Mouse (Mus musculus): ENCODE measurements around the gene Phf13. TPM values are rescaled to one million over a fixed set of nuclear protein-coding genes. Genes with fewer than 3 reads are reported as not detected.
"Not testable (repeated sequence)": the region's sequence is repeated elsewhere in the genome, so short reads cannot be mapped to it uniquely, and the experiment has no call there.

Gene Phf13
- 31.2 and 32.1 TPM in 2 replicates for polyA plus RNA-seq (2015; fragmentation: Nextera tagmentation; extraction: Ambion mirVana)

GRCm38 (mm10) chr4:151996173-151996950 is at the start of gene Phf13:
Phf13 (minus strand) TSS chr4:151996258.
- peak within 1 kb of the TSS; percentile 97 for H3K9ac ChIP-seq
- peak within 1 kb of the TSS; percentile 98 for H3K4me3 ChIP-seq (replicated peaks)
- peak within 1 kb of the TSS; percentile 92 for H3K27ac ChIP-seq
- H3K4me1 ChIP-seq = peaks cover 32% of the 10 kb centered on the region
- peak within 1 kb of the TSS; percentile 88 for H3K4me2 ChIP-seq
- ATAC-seq (replicated peaks; ENCODE audit: low FRiP score) = peak; percentile 97
- H3K36me3 ChIP-seq = peaks cover 24% of the 10 kb centered on the region
- H3K27me3 ChIP-seq = no peaks in the 10 kb centered on the region
- no peaks in the 10 kb centered on the region for H3K9me3 ChIP-seq (replicated peaks)
- WGBS = under 1% methylated on average over 86 of the region's 94 CpGs

GRCm38 (mm10) chr4:152044609-152045008 is 48.6 kb upstream of the Phf13 start:
- ATAC-seq (replicated peaks; ENCODE audit: low FRiP score) = no peak
- 68% methylated on average over 6 of the region's 6 CpGs for WGBS
- Histone ChIP-seq H3K27me3 (no peaks in the 10 kb centered on the region), H3K27ac (no peak overlapping the region), H3K9me3 (replicated peaks) (no peaks in the 10 kb centered on the region), H3K4me2 (no peak overlapping the region), H3K4me3 (replicated peaks) (no peak overlapping the region), H3K9ac (no peak overlapping the region), H3K4me1 (peaks cover 32% of the 10 kb centered on the region), H3K36me3 (peaks cover 86% of the 10 kb centered on the region)

DNA sequence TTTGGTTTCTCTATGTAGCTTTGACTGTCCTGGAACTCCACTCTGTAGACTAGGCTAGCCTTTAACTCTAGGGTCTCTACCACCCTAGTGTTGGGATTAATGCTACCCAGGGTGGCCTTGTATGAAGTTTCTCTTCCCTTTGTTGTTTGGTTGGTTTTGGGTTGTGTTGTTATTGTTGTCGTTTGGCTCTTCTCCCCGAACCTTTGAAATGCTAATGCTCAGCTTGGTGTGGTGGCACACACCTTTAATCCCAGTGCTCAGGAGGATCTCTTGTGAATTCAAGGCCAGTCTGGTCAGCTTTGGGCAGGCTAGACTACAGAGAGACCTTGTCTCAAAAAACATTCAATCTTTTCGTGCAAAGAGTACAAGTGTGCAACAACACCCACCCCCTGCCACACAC is 47.1 kb upstream of the Phf13 start:
- WGBS = 82% methylated on average over 3 of the region's 3 CpGs
- Histone ChIP-seq H3K9ac (no peak overlapping the region), H3K36me3 (peaks cover 73% of the 10 kb centered on the region)

GRCm38 (mm10) chr4:152041924-152042641 is 46.0 kb upstream of the Phf13 start:
- 70% methylated on average over 22 of the region's 22 CpGs for WGBS
- H3K36me3 ChIP-seq = peaks cover 62% of the 10 kb centered on the region

More for the DNA sequence above, 47.1 kb upstream of the Phf13 start:
- no peak for ATAC-seq (replicated peaks; ENCODE audit: low FRiP score)
- H3K4me3 ChIP-seq (replicated peaks) = no peak overlapping the region
- no peak overlapping the region for H3K4me2 ChIP-seq
- H3K4me1 ChIP-seq = peaks cover 41% of the 10 kb centered on the region
- no peaks in the 10 kb centered on the region for H3K9me3 ChIP-seq (replicated peaks)
- no peak overlapping the region for H3K27ac ChIP-seq
- no peaks in the 10 kb centered on the region for H3K27me3 ChIP-seq

GRCm38 (mm10) chr4:152039831-152040310 is 43.8 kb upstream of the Phf13 start:
- no peak for ATAC-seq (replicated peaks; ENCODE audit: low FRiP score)
- peak overlapping the region; percentile 51; the same call in 1 of the 2 replicates for H3K27ac ChIP-seq
- H3K9ac ChIP-seq = peak overlapping the region; percentile 97
- peak overlapping the region; percentile 90 for H3K4me2 ChIP-seq
- H3K4me1 ChIP-seq = peaks cover 42% of the 10 kb centered on the region
- no peaks in the 10 kb centered on the region for H3K27me3 ChIP-seq
- peak overlapping the region; percentile 100 for H3K4me3 ChIP-seq (replicated peaks)
- 4% methylated on average over 25 of the region's 25 CpGs for WGBS
- H3K9me3 ChIP-seq (replicated peaks) = no peaks in the 10 kb centered on the region
- peaks cover 40% of the 10 kb centered on the region for H3K36me3 ChIP-seq

More at GRCm38 (mm10) chr4:152041924-152042641, 46.0 kb upstream of the Phf13 start:
- no peak overlapping the region for H3K9ac ChIP-seq
- H3K27me3 ChIP-seq = no peaks in the 10 kb centered on the region
- no peak overlapping the region for H3K4me3 ChIP-seq (replicated peaks)
- H3K4me1 ChIP-seq = peaks cover 42% of the 10 kb centered on the region
- H3K4me2 ChIP-seq = peak overlapping the region; percentile 10
- no peak; the same call in 1 of the 2 replicates for ATAC-seq (replicated peaks; ENCODE audit: low FRiP score)
- peak overlapping the region; percentile 34 for H3K27ac ChIP-seq
- H3K9me3 ChIP-seq (replicated peaks) = no peaks in the 10 kb centered on the region

DNA sequence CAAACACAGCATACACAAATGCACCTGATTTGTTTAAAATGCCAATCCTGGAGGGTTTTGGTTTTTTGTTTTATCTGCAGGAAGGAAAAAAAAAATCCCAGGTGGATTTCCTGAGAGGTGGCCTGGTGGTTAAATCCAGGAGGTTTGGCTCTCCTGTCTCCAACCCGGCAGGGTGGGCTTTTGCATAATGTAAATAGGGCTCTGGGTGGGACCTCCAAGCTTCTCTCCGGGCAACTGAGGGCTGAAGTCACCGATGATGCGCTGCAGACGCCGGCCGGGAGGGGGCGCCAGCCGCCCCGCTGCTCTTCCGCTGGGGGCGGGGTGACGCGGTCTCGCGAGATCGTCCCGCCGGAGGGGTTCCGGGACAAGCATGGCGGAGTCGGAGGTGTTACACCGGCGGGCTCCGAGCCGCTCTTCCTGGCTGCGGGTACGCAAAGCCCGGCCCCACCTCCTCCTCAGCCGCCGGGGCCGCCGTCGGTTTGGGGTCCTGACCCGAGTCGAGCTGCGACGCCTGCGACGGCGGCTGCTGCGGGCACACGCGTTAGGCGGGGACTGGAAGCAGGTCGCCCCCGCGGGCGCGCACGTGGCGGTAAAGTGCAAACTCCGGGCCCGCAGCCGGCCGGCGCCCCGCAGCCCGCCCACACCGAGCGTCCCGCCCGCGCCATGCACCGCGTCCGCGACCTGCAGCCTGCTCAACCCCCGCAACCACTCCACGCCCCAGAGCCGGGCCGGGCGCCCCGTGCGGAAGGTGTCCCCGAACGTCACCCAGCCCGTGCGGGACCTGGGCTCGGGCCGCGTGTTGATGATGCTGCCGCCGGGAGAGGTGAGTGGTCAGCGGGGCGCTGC is 43.1 kb upstream of the Phf13 start, which contains the start of gene Nol9:
Gene Nol9 (plus strand): TSS at position 337 of the 846 bp plus-strand sequence.
- peak; percentile 85 for ATAC-seq (replicated peaks; ENCODE audit: low FRiP score)
- Histone ChIP-seq H3K4me3 (replicated peaks) (peak within 1 kb of the TSS; percentile 100), H3K27me3 (no peaks in the 10 kb centered on the region), H3K9me3 (replicated peaks) (no peaks in the 10 kb centered on the region), H3K9ac (peak within 1 kb of the TSS; percentile 97), H3K27ac (peak within 1 kb of the TSS; percentile 51), H3K4me2 (peak within 1 kb of the TSS; percentile 90), H3K4me1 (peaks cover 42% of the 10 kb centered on the region), H3K36me3 (peaks cover 33% of the 10 kb centered on the region)
- under 1% methylated on average over 83 of the region's 86 CpGs for WGBS

- WGBS = 45% methylated on average over 10 of the region's 10 CpGs
- H3K27me3 ChIP-seq = no peaks in the 10 kb centered on the region
- H3K4me2 ChIP-seq = peak within 1 kb of the TSS; percentile 90
- peaks cover 40% of the 10 kb centered on the region for H3K4me1 ChIP-seq
- peak within 1 kb of the TSS; percentile 97 for H3K9ac ChIP-seq
- no peaks in the 10 kb centered on the region for H3K9me3 ChIP-seq (replicated peaks)
- no peak for ATAC-seq (replicated peaks; ENCODE audit: low FRiP score)
- H3K4me3 ChIP-seq (replicated peaks) = peak within 1 kb of the TSS; percentile 100
- H3K36me3 ChIP-seq = peaks cover 25% of the 10 kb centered on the region
- peak within 1 kb of the TSS; percentile 51 for H3K27ac ChIP-seq
Observed at GRCm38 (mm10) chr4:152038225-152038984, 42.3 kb upstream of the Phf13 start, which contains the start of gene Tas1r1. Tas1r1 (minus strand) TSS chr4:152038568.

DNA sequence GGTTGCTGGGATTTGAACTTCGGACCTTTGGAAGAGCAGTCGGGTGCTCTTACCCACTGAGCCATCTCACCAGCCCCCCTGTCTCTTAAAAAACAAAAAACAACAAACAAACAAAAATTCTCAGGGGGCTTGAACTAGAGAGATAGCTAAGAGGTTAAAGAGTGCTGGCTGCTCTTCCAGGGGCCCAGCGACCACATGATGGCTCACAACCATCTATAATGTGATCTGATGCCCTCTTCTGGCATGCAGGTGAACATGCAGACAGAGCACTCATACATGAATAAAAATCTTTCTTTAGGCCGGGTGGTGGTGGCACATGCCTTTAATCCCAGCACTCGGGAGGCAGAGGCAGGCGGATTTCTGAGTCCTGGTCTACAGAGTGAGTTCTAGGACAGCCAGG is 40.4 kb upstream of the Phf13 start:
- WGBS = 89% methylated on average over 6 of the region's 6 CpGs

DNA sequence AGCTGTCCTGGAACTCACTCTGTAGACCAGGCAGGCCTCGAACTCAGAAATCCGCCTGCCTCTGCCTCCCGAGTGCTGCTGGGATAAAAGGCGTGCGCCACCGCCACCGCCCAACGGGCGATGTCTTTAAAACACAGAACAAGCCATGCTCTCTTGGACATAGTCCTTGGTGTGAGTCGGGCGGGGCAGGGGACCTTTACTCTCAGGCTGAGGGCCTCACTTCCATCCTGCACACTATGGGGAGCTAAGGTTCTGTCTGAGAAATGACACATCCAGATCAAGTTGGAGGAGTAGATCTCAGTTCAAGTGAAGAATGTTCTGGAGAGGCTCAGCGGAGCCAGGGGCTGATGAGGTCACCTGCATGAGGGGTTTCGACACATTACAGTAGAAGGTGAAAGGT is 36.9 kb upstream of the Phf13 start:
- no peak overlapping the region for H3K27ac ChIP-seq
- H3K27me3 ChIP-seq = no peaks in the 10 kb centered on the region
- H3K4me2 ChIP-seq = no peak overlapping the region
- no peak overlapping the region for H3K9ac ChIP-seq
- no peaks in the 10 kb centered on the region for H3K36me3 ChIP-seq
- peaks cover 16% of the 10 kb centered on the region for H3K4me1 ChIP-seq
- WGBS = 88% methylated on average over 13 of the region's 13 CpGs
- no peaks in the 10 kb centered on the region for H3K9me3 ChIP-seq (replicated peaks)
- H3K4me3 ChIP-seq (replicated peaks) = no peak overlapping the region
- ATAC-seq (replicated peaks; ENCODE audit: low FRiP score) = no peak

More for the DNA sequence above, 40.4 kb upstream of the Phf13 start:
- H3K27me3 ChIP-seq; ATAC-seq (replicated peaks; ENCODE audit: low FRiP score); H3K4me3 ChIP-seq (replicated peaks); H3K36me3 ChIP-seq; H3K27ac ChIP-seq; H3K9ac ChIP-seq; H3K9me3 ChIP-seq (replicated peaks); H3K4me2 ChIP-seq: not testable (repeated sequence)
- H3K4me1 ChIP-seq = peaks cover 27% of the 10 kb centered on the region

- H3K9me3 ChIP-seq (replicated peaks) = no peaks in the 10 kb centered on the region
- H3K27ac ChIP-seq = no peak overlapping the region
- peaks cover 39% of the 10 kb centered on the region for H3K4me1 ChIP-seq
- H3K36me3 ChIP-seq = peaks cover 9% of the 10 kb centered on the region; the same call in 1 of the 2 replicates
- ATAC-seq (replicated peaks; ENCODE audit: low FRiP score) = no peak
- H3K9ac ChIP-seq = no peak overlapping the region
- H3K27me3 ChIP-seq = no peaks in the 10 kb centered on the region
- H3K4me2 ChIP-seq = no peak overlapping the region
- WGBS = 81% methylated on average over 4 of the region's 4 CpGs
- no peak overlapping the region for H3K4me3 ChIP-seq (replicated peaks)
Observed at GRCm38 (mm10) chr4:152029997-152030396, 33.9 kb upstream of the Phf13 start.

GRCm38 (mm10) chr4:152029087-152029486 is 33.0 kb upstream of the Phf13 start:
- WGBS = 46% methylated on average over 5 of the region's 5 CpGs
- no peak for ATAC-seq (replicated peaks; ENCODE audit: low FRiP score)
- Histone ChIP-seq H3K36me3 (peaks cover 18% of the 10 kb centered on the region; the same call in 1 of the 2 replicates), H3K27ac (no peak overlapping the region), H3K9ac (no peak overlapping the region), H3K9me3 (replicated peaks) (no peaks in the 10 kb centered on the region), H3K4me2 (no peak overlapping the region), H3K4me1 (peaks cover 46% of the 10 kb centered on the region), H3K27me3 (no peaks in the 10 kb centered on the region), H3K4me3 (replicated peaks) (0 out of 2 replicates have a peak overlapping the region, but pooled peaks have one; percentile 76)

Measured in kidney, embryonic 15.5 days (tissue).